Mouse (Mus musculus): ENCODE results near the gene Iqgap3. TPM values are rescaled to one million over a fixed set of nuclear protein-coding genes. Genes with fewer than 3 reads are reported as not detected.

Gene Iqgap3
- polyA plus RNA-seq, 1 experiment from 2014 or later: 4.5 TPM

- H3K4me2 ChIP-seq (replicated peaks; ENCODE audit: low read depth): no peak overlapping the region
- H3K27me3 ChIP-seq (ENCODE audit: control insufficient read depth, insufficient read depth, low read length): no peaks in the 10 kb centered on the region
- no peaks in the 10 kb centered on the region for H3K9me3 ChIP-seq (ENCODE audit: control insufficient read depth, low read length)
- DNase-seq (ENCODE audit: low spot score) (no peak), ATAC-seq (ENCODE audit: low FRiP score, low TSS enrichment) (no peak)
- H3K4me3 ChIP-seq (ENCODE audit: low read depth, low read length): no peak overlapping the region
- no peak overlapping the region for H3K27ac ChIP-seq (replicated peaks)
- H3K9ac ChIP-seq (ENCODE audit: low read length): no peak overlapping the region
- TF ChIP-seq EP300 (optimal IDR thresholded peaks at IDR 0.05) (no peak), CTCF (IDR thresholded peaks at IDR 0.05; ENCODE audit: low read depth) (no peak)
- H3K36me3 ChIP-seq (ENCODE audit: control insufficient read depth, insufficient read depth, low read length): peaks cover 49% of the 10 kb centered on the region
- WGBS: 91% methylated on average over 3 of the region's 3 CpGs
- H3K4me1 ChIP-seq (replicated peaks; ENCODE audit: control insufficient read depth, insufficient read depth): no peaks in the 10 kb centered on the region
Observed at GRCm38 (mm10) chr3:88163847-88164246, 82.1 kb downstream of the Iqgap3 start.

GRCm38 (mm10) chr3:88164263-88164662, 82.5 kb downstream of the Iqgap3 start:
- TF ChIP-seq CTCF (IDR thresholded peaks at IDR 0.05; ENCODE audit: low read depth): no peak
- no peak for TF ChIP-seq EP300 (optimal IDR thresholded peaks at IDR 0.05)
- H3K4me1 ChIP-seq (replicated peaks; ENCODE audit: control insufficient read depth, insufficient read depth): no peaks in the 10 kb centered on the region
- no peaks in the 10 kb centered on the region for H3K27me3 ChIP-seq (ENCODE audit: control insufficient read depth, insufficient read depth, low read length)
- no peak for ATAC-seq (ENCODE audit: low FRiP score, low TSS enrichment)
- DNase-seq (ENCODE audit: low spot score): no peak
- no peak overlapping the region for H3K4me3 ChIP-seq (ENCODE audit: low read depth, low read length)
- H3K9me3 ChIP-seq (ENCODE audit: control insufficient read depth, low read length): no peaks in the 10 kb centered on the region
- H3K4me2 ChIP-seq (replicated peaks; ENCODE audit: low read depth): no peak overlapping the region
- 82% methylated on average over 3 of the region's 3 CpGs for WGBS
- H3K9ac ChIP-seq (ENCODE audit: low read length): no peak overlapping the region
- peaks cover 52% of the 10 kb centered on the region for H3K36me3 ChIP-seq (ENCODE audit: control insufficient read depth, insufficient read depth, low read length)
- H3K27ac ChIP-seq (replicated peaks): no peak overlapping the region

GRCm38 (mm10) chr3:88166056-88166455, 84.3 kb downstream of the Iqgap3 start:
- DNase-seq (ENCODE audit: low spot score): no peak
- WGBS: 81% methylated on average over 5 of the region's 5 CpGs
- Histone ChIP-seq H3K9ac (ENCODE audit: low read length) (no peak overlapping the region), H3K27me3 (ENCODE audit: control insufficient read depth, insufficient read depth, low read length) (no peaks in the 10 kb centered on the region), H3K27ac (replicated peaks) (no peak overlapping the region), H3K9me3 (ENCODE audit: control insufficient read depth, low read length) (no peaks in the 10 kb centered on the region), H3K4me1 (replicated peaks; ENCODE audit: control insufficient read depth, insufficient read depth) (no peaks in the 10 kb centered on the region), H3K4me3 (ENCODE audit: low read depth, low read length) (no peak overlapping the region), H3K4me2 (replicated peaks; ENCODE audit: low read depth) (no peak overlapping the region), H3K36me3 (ENCODE audit: control insufficient read depth, insufficient read depth, low read length) (peaks cover 67% of the 10 kb centered on the region)
- no peak for TF ChIP-seq CTCF (IDR thresholded peaks at IDR 0.05; ENCODE audit: low read depth)
- no peak for TF ChIP-seq EP300 (optimal IDR thresholded peaks at IDR 0.05)
- ATAC-seq (ENCODE audit: low FRiP score, low TSS enrichment): no peak

GRCm38 (mm10) chr3:88170361-88170760, 88.6 kb downstream of the Iqgap3 start:
- no peak overlapping the region for H3K4me3 ChIP-seq (ENCODE audit: low read depth, low read length)
- H3K9me3 ChIP-seq (ENCODE audit: control insufficient read depth, low read length): no peaks in the 10 kb centered on the region
- H3K4me1 ChIP-seq (replicated peaks; ENCODE audit: control insufficient read depth, insufficient read depth): no peaks in the 10 kb centered on the region
- no peak for TF ChIP-seq EP300 (optimal IDR thresholded peaks at IDR 0.05)
- TF ChIP-seq CTCF (IDR thresholded peaks at IDR 0.05; ENCODE audit: low read depth): no peak
- H3K36me3 ChIP-seq (ENCODE audit: control insufficient read depth, insufficient read depth, low read length): peaks cover 34% of the 10 kb centered on the region
- WGBS: 72% methylated on average over 5 of the region's 5 CpGs
- H3K27me3 ChIP-seq (ENCODE audit: control insufficient read depth, insufficient read depth, low read length): no peaks in the 10 kb centered on the region
- H3K9ac ChIP-seq (ENCODE audit: low read length): no peak overlapping the region
- ATAC-seq (ENCODE audit: low FRiP score, low TSS enrichment) (no peak), DNase-seq (ENCODE audit: low spot score) (no peak)
- no peak overlapping the region for H3K4me2 ChIP-seq (replicated peaks; ENCODE audit: low read depth)
- H3K27ac ChIP-seq (replicated peaks): no peak overlapping the region

Other genes with a start within 250 kb of the Iqgap3 start
- 0.08 and 0.11 TPM in 2 replicates for gene Sh2d2a, start 235.2 kb upstream of the Iqgap3 start, polyA plus RNA-seq (2015; fragmentation: Nextera tagmentation; extraction: Ambion mirVana)
- 7.1 and 8.0 TPM in 2 replicates for gene Prcc, start 196.4 kb upstream of the Iqgap3 start, polyA plus RNA-seq (2015; fragmentation: Nextera tagmentation; extraction: Ambion mirVana)
- gene Hdgf, start 175.7 kb upstream of the Iqgap3 start, polyA plus RNA-seq (2015; fragmentation: Nextera tagmentation; extraction: Ambion mirVana): 165 and 168 TPM in 2 replicates
- 61.4 and 63.4 TPM in 2 replicates for gene Mrpl24, start 162.5 kb upstream of the Iqgap3 start, polyA plus RNA-seq (2015; fragmentation: Nextera tagmentation; extraction: Ambion mirVana)
- gene Isg20l2, start 151.7 kb upstream of the Iqgap3 start, polyA plus RNA-seq (2015; fragmentation: Nextera tagmentation; extraction: Ambion mirVana): 20.2 and 21.5 TPM in 2 replicates
- 7.1 and 7.6 TPM in 2 replicates for gene Rrnad1, start 151.3 kb upstream of the Iqgap3 start, polyA plus RNA-seq (2015; fragmentation: Nextera tagmentation; extraction: Ambion mirVana)
- 40.4 and 44.3 TPM in 2 replicates for gene Crabp2, start 133.3 kb upstream of the Iqgap3 start, polyA plus RNA-seq (2015; fragmentation: Nextera tagmentation; extraction: Ambion mirVana)
- 5.3 and 5.7 TPM in 2 replicates for gene Nes, start 110.9 kb upstream of the Iqgap3 start, polyA plus RNA-seq (2015; fragmentation: Nextera tagmentation; extraction: Ambion mirVana)
- 0.08 and 0.18 TPM in 2 replicates for gene Bcan, start 81.7 kb upstream of the Iqgap3 start, polyA plus RNA-seq (2015; fragmentation: Nextera tagmentation; extraction: Ambion mirVana)
- gene Hapln2, start 54.4 kb upstream of the Iqgap3 start, polyA plus RNA-seq (2015; fragmentation: Nextera tagmentation; extraction: Ambion mirVana): not detected in 2 replicates
- 17.4 and 19.2 TPM in 2 replicates for gene Gpatch4, start 38.9 kb upstream of the Iqgap3 start, polyA plus RNA-seq (2015; fragmentation: Nextera tagmentation; extraction: Ambion mirVana)
- gene Naxe, start 23.5 kb upstream of the Iqgap3 start, polyA plus RNA-seq (2015; fragmentation: Nextera tagmentation; extraction: Ambion mirVana): 134 and 142 TPM in 2 replicates
- gene Ttc24, start 3.7 kb upstream of the Iqgap3 start, polyA plus RNA-seq (2015; fragmentation: Nextera tagmentation; extraction: Ambion mirVana): not detected in 2 replicates
- gene Mef2d, start 60.4 kb downstream of the Iqgap3 start, polyA plus RNA-seq (2015; fragmentation: Nextera tagmentation; extraction: Ambion mirVana): 10.6 and 13.0 TPM in 2 replicates
- gene Rhbg, start 172.7 kb downstream of the Iqgap3 start, polyA plus RNA-seq (2015; fragmentation: Nextera tagmentation; extraction: Ambion mirVana): 19.4 and 27.0 TPM in 2 replicates
- 0.36 and 2.0 TPM in 2 replicates for gene Gm38392, start 205.2 kb downstream of the Iqgap3 start, polyA plus RNA-seq (2015; fragmentation: Nextera tagmentation; extraction: Ambion mirVana)
- 9.1 and 9.3 TPM in 2 replicates for gene Tsacc, start 215.0 kb downstream of the Iqgap3 start, polyA plus RNA-seq (2015; fragmentation: Nextera tagmentation; extraction: Ambion mirVana)
- gene Cct3, start 215.1 kb downstream of the Iqgap3 start, polyA plus RNA-seq (2015; fragmentation: Nextera tagmentation; extraction: Ambion mirVana): 230 and 233 TPM in 2 replicates
- 161 and 166 TPM in 2 replicates for gene Glmp, start 243.1 kb downstream of the Iqgap3 start, polyA plus RNA-seq (2015; fragmentation: Nextera tagmentation; extraction: Ambion mirVana)

Measured in stomach, postnatal 0 days (tissue).